Mouse (Mus musculus): ENCODE data around the gene Pop5. TPM values are rescaled to one million over a fixed set of nuclear protein-coding genes. Genes with fewer than 3 reads are reported as not detected.

Gene Pop5
- polyA plus RNA-seq (2014; fragmentation: Illumina TruSeq; extraction: RNeasy Lipid Tissue Mini Kit (QIAGEN cat#74804); ENCODE audit: low read depth, low replicate concordance), result 1.7 TPM

DNA sequence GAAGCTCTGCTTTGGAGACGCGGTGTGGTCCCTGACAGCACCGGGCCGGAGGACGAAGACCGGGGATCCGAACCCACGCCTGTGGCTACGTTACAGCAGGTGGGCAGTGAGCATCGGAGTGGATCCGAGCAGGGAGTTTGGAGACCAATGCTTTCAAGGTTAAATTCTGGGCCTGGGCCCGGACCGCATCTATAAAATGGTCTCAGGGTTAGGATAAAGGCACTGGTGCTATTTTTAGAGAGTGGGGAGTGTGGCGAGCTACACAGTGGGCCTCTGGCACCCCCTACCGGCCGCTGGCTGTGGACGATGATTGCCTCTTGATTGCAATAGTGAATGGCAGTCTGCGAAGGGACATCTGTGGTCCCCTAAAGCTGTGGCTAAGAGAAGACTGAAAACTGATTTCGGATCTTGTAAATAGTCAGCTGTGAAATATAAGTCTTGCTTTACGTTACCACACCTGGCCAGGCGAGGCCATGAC lies at the start of gene Pop5:
Gene Pop5, plus strand, starts transcription at position 51 of the 478 bp plus-strand sequence.

DNA sequence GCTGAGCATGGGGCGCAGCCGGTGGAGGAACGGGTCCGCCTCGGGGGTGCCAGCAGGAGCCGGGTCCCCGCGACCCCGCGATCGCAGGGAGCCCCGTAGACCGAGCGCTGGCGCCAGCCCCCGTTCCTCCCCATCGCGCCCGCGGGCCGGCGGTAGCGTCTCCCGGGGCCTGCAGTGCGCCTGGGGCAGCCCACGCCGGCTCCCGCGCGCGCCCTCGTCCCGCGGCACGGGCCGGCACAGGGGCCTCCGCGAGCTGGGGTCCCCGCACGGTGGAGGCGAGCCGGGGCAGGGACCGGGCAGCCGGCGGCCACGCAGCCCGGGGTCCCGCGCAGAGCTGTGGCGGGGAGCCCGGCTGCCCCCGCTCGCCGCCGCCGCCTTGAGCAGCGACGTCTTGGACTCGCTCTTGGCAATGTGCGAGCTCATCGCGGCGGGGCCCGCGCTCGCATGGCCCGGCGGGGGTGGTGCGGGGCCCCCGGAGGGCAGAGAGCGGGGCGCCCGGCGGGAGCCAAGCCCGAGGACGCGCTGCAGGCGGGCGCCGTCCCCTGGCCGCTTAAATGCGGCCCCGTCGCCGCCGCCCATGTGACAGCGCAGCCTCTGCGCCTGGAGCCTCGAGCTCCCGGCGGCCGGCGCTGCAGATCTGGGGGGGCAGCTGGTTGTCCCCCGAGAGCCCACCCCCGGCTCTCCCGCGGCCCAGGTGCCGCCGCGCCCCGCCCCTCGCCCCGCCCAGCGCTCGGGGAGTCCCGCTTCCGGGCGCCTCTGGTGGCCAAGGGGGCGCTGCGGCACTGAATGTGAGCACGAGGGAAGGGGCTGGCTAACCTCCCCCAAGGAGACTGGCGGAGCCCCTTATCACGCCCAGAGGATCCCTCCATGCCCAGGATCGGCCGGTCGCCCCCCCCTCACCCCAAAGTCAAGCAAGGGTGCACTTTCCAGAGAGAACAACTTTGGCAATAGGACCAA lies 41.7 kb upstream of the Pop5 start, which contains the start of gene Cabp1:
Gene Cabp1, minus strand, starts transcription at position 713 of the 957 bp plus-strand sequence.

DNA sequence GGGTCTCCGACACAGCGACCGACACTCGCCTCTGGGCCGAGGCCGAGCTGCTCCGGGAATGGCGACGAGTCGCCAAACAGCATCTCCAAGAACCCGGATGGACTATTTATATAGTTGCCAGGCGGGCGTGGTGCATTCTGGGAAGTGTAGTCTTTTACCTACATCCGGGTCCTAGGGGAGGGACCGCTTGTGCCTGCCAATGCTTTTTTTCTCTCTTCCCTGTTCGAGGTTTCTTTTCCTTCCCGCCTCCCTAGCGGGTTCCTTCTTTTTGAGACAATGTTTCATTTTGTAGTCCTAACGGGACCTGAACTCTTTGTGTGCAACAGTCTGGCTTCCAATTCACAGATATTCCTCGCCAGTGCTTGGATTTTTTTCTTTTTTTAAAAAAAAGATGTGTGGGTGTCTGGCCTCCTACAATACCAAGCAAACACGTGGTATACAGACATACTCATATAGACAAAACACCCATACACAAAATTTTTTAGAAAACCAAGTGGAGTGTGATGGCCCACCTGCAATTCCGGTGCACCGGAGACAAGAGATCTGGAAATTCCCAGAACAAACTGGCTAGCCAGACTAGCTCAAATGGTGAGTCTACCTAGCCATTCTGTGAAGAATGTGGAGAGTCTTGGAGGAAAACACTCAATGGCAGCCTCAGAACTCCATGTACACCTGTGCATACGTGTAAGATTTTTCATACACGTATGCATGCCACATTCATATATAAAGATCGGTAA lies 37.3 kb downstream of the Pop5 start, which contains the start of gene Rnf10:
Gene Rnf10, minus strand, starts transcription at position 87 of the 737 bp plus-strand sequence.

DNA sequence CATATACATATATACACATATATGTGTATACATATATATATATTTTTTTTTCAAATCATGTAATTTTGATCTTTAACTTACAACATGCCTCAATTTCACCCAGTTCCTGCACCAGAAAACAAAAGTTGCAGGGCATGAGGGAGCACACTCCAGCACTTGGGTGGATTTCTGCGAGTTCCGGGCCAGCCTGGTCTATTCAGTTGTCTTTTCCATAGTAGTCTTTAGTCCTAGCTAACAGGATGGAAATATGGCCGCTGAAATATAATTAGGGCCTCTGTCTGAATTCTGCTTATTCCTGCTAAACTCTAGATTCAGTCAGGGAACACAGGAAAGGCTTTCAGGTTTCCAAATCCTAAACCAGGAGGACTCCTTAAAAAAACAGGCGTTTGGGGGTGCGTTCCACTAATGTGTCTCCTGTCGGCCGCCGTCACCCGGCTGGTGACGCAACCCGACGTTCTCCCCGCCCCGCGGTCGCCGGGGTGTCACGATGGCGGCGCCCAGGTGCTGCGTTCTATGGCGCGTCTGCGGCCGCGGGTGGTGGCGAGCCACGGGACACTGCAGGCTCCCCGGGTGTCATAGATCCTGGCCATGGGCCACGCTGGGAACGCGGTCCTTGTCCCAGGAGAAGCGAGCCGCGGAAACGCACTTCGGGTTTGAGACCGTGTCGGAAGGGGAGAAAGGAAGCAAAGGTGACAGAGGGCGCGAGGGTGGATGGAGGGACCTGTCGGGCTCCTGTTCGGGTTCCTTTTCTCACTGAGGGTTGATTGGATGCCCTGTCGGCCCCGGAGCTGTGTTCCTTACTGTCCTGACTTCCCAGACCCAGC lies 43.8 kb downstream of the Pop5 start, which contains the start of gene Coq5:
Gene Coq5, plus strand, starts transcription at position 441 of the 824 bp plus-strand sequence.

Other genes starting within 250 kb of the Pop5 start
- gene Sppl3, start 224.7 kb upstream of the Pop5 start, polyA plus RNA-seq (2014; fragmentation: Illumina TruSeq; extraction: RNeasy Lipid Tissue Mini Kit (QIAGEN cat#74804); ENCODE audit: low read depth, low replicate concordance), result 70.9 TPM
- gene Gm10401, start 137.5 kb upstream of the Pop5 start, polyA plus RNA-seq (2014; fragmentation: Illumina TruSeq; extraction: RNeasy Lipid Tissue Mini Kit (QIAGEN cat#74804); ENCODE audit: low read depth, low replicate concordance), result not detected
- gene Acads, start 116.5 kb upstream of the Pop5 start, polyA plus RNA-seq (2014; fragmentation: Illumina TruSeq; extraction: RNeasy Lipid Tissue Mini Kit (QIAGEN cat#74804); ENCODE audit: low read depth, low replicate concordance), result 5.6 TPM
- gene Unc119b, start 100.9 kb upstream of the Pop5 start, polyA plus RNA-seq (2014; fragmentation: Illumina TruSeq; extraction: RNeasy Lipid Tissue Mini Kit (QIAGEN cat#74804); ENCODE audit: low read depth, low replicate concordance), result 6.2 TPM
- gene Mlec, start 77.7 kb upstream of the Pop5 start, polyA plus RNA-seq (2014; fragmentation: Illumina TruSeq; extraction: RNeasy Lipid Tissue Mini Kit (QIAGEN cat#74804); ENCODE audit: low read depth, low replicate concordance), result 85.5 TPM
- gene Cabp1, start 41.5 kb upstream of the Pop5 start, polyA plus RNA-seq (2014; fragmentation: Illumina TruSeq; extraction: RNeasy Lipid Tissue Mini Kit (QIAGEN cat#74804); ENCODE audit: low read depth, low replicate concordance), result 0.38 TPM
- 26.7 TPM for gene Rnf10, start 37.1 kb downstream of the Pop5 start, polyA plus RNA-seq (2014; fragmentation: Illumina TruSeq; extraction: RNeasy Lipid Tissue Mini Kit (QIAGEN cat#74804); ENCODE audit: low read depth, low replicate concordance)
- 10.2 TPM for gene Coq5, start 43.8 kb downstream of the Pop5 start, polyA plus RNA-seq (2014; fragmentation: Illumina TruSeq; extraction: RNeasy Lipid Tissue Mini Kit (QIAGEN cat#74804); ENCODE audit: low read depth, low replicate concordance)
- 941 TPM for gene Dynll1, start 65.2 kb downstream of the Pop5 start, polyA plus RNA-seq (2014; fragmentation: Illumina TruSeq; extraction: RNeasy Lipid Tissue Mini Kit (QIAGEN cat#74804); ENCODE audit: low read depth, low replicate concordance)
- 40.7 TPM for gene Srsf9, start 91.3 kb downstream of the Pop5 start, polyA plus RNA-seq (2014; fragmentation: Illumina TruSeq; extraction: RNeasy Lipid Tissue Mini Kit (QIAGEN cat#74804); ENCODE audit: low read depth, low replicate concordance)
- gene Gatc, start 105.3 kb downstream of the Pop5 start, polyA plus RNA-seq (2014; fragmentation: Illumina TruSeq; extraction: RNeasy Lipid Tissue Mini Kit (QIAGEN cat#74804); ENCODE audit: low read depth, low replicate concordance), result 29.1 TPM
- 16.4 TPM for gene Triap1, start 105.4 kb downstream of the Pop5 start, polyA plus RNA-seq (2014; fragmentation: Illumina TruSeq; extraction: RNeasy Lipid Tissue Mini Kit (QIAGEN cat#74804); ENCODE audit: low read depth, low replicate concordance)
- gene Cox6a1, start 113.1 kb downstream of the Pop5 start, polyA plus RNA-seq (2014; fragmentation: Illumina TruSeq; extraction: RNeasy Lipid Tissue Mini Kit (QIAGEN cat#74804); ENCODE audit: low read depth, low replicate concordance), result 79.7 TPM
- 0.63 TPM for gene Msi1, start 193.8 kb downstream of the Pop5 start, polyA plus RNA-seq (2014; fragmentation: Illumina TruSeq; extraction: RNeasy Lipid Tissue Mini Kit (QIAGEN cat#74804); ENCODE audit: low read depth, low replicate concordance)
- gene Pla2g1b, start 230.4 kb downstream of the Pop5 start, polyA plus RNA-seq (2014; fragmentation: Illumina TruSeq; extraction: RNeasy Lipid Tissue Mini Kit (QIAGEN cat#74804); ENCODE audit: low read depth, low replicate concordance), result not detected
- 9.2 TPM for gene Sirt4, start 248.9 kb downstream of the Pop5 start, polyA plus RNA-seq (2014; fragmentation: Illumina TruSeq; extraction: RNeasy Lipid Tissue Mini Kit (QIAGEN cat#74804); ENCODE audit: low read depth, low replicate concordance)